Mouse (Mus musculus) liver, embryonic 14.5 days (tissue): Measurements from ENCODE around the gene Shld2. TPM values are rescaled to one million over a fixed set of nuclear protein-coding genes. Genes with fewer than 3 reads are reported as not detected.

Experiments used
- ATAC-seq: fragments of 200-750 bp; cut with Nextera tagmentation; 2 replicates; pipeline ENCODE4 v1.8.0; 2017; ENCODE audit warnings: moderate number of reproducible peaks, mild to moderate bottlenecking, moderate library complexity; ENCODE audit not compliant: insufficient read depth
- DNase-seq, 3 experiments: peaks; one replicate each; pipeline ENCODE4 v3.0.0-alpha.2; 2012 to 2013; ENCODE audit warnings: low read depth in 3 of 3, low spot score in 3 of 3
- H3K27ac ChIP-seq: fragments of 300-500 bp; sonication (generic); 2 replicates; pipeline ENCODE4 v1.5.1; 2014; ENCODE audit warnings: moderate library complexity, mild to moderate bottlenecking, control low read depth, inconsistent platforms
- H3K27me3 ChIP-seq: fragments of 300-500 bp; sonication (generic); 2 replicates; pipeline ENCODE4 v1.6.1; 2014; ENCODE audit warnings: mild to moderate bottlenecking, low read length, moderate library complexity; ENCODE audit not compliant: control insufficient read depth, insufficient read depth
- H3K36me3 ChIP-seq: fragments of 300-500 bp; sonication (generic); replicated peaks from 2 replicates; pipeline ENCODE4 v1.6.1; 2014; ENCODE audit warnings: low read depth; ENCODE audit not compliant: control insufficient read depth, insufficient read depth
- H3K4me1 ChIP-seq, 2 experiments: fragments of 200-500 bp in 1 of 2; fragments of 300-500 bp in 1 of 2; sonication (generic) in 1 of 2; replicated peaks; 2 replicates each; pipeline ENCODE4 v1.6.1; 2012 to 2014; ENCODE audit warnings: antibody characterized with exemption in 1 of 2, inconsistent platforms in 1 of 2, low read length in 1 of 2; ENCODE audit not compliant: control insufficient read depth in 2 of 2, insufficient read depth in 2 of 2
- H3K4me2 ChIP-seq: fragments of 300-500 bp; sonication (generic); 2 replicates; pipeline ENCODE4 v1.6.1; 2014; ENCODE audit warnings: low read depth, mild to moderate bottlenecking, control low read depth, moderate library complexity
- H3K4me3 ChIP-seq, 2 experiments: fragments of 200-500 bp in 1 of 2; fragments of 300-500 bp in 1 of 2; sonication (generic) in 1 of 2; 2 replicates each; pipeline ENCODE4 v1.5.1; 2012 to 2014; ENCODE audit warnings: low read depth in 2 of 2, low read length in 2 of 2, mild to moderate bottlenecking in 2 of 2, control low read depth in 1 of 2, inconsistent platforms in 1 of 2, moderate library complexity in 1 of 2; ENCODE audit not compliant: insufficient read depth in 1 of 2
- H3K9ac ChIP-seq: fragments of 300-500 bp; sonication (generic); replicated peaks from 2 replicates; pipeline ENCODE4 v1.6.1; 2014; ENCODE audit warnings: mild to moderate bottlenecking, control low read depth, moderate library complexity
- H3K9me3 ChIP-seq: fragments of 300-500 bp; sonication (generic); 2 replicates; pipeline ENCODE4 v1.6.1; 2016; ENCODE audit warnings: low read length, mixed read lengths; ENCODE audit not compliant: control insufficient read depth
- CTCF ChIP-seq: IDR thresholded peaks from 2 replicates; pipeline ENCODE4 v1.5.1; 2016; ENCODE audit warnings: antibody characterized with exemption, low read depth, control low read depth
- EP300 ChIP-seq: IDR thresholded peaks from 2 replicates; pipeline ENCODE4 v1.6.1; 2016; ENCODE audit warnings: antibody characterized with exemption, low read depth
- whole genome bisulfite sequencing: fragments of 180-500 bp; shearing (Covaris S2); extraction: QIAGEN DNeasy Blood & Tissue Kit; methylation state at CpG from one replicate; pipeline ENCODE4 v1.1.7; 2014; ENCODE audit not compliant: insufficient replicate concordance; 5-methylcytosine and 5-hydroxymethylcytosine counted together
- polyA plus RNA-seq, 2 experiments: library from polyadenylated mRNA; depleted of rRNA in 1 of 2; stranded (reverse) in 1 of 2; unstranded in 1 of 2; fragments of >200 nt; fragmentation: Nextera tagmentation in 1 of 2; extraction: Ambion mirVana in 1 of 2; gene quantifications; 2 replicates each; pipeline versions ENCODE4 v1.2.1 to v1.2.3; 2012 to 2014

Shld2 gene
- polyA plus RNA-seq, 2 experiments: 3.0 to 4.8 TPM

GRCm38 (mm10) chr14:34302681-34303242 is 7.5 kb downstream of the Shld2 start:
- Histone ChIP-seq H3K9ac (no peak overlapping the region), H3K9me3 (no peaks in the 10 kb centered on the region), H3K27me3 (no peaks in the 10 kb centered on the region), H3K27ac (no peak overlapping the region), H3K4me1 (peaks cover 0 to 12% of the 10 kb centered on the region in 2 experiments; a peak in 2 of 4 replicates), H3K4me3 (no peak overlapping the region), H3K36me3 (no peaks in the 10 kb centered on the region), H3K4me2 (no peak overlapping the region)
- DNase-seq (no peak), ATAC-seq (no peak)
- TF ChIP-seq EP300 (no peak), CTCF (no peak)
- 65% methylated on average over 5 of the region's 5 CpGs for WGBS

- Histone ChIP-seq H3K27ac (no peak overlapping the region), H3K4me1 (peaks cover 0 to 13% of the 10 kb centered on the region in 2 experiments; a peak in 2 of 4 replicates), H3K27me3 (no peaks in the 10 kb centered on the region), H3K36me3 (no peaks in the 10 kb centered on the region), H3K4me2 (no peak overlapping the region), H3K9me3 (no peaks in the 10 kb centered on the region), H3K4me3 (no peak overlapping the region), H3K9ac (no peak overlapping the region)
- DNase-seq (no peak), ATAC-seq (no peak)
- WGBS: 53% methylated on average over 11 of the region's 11 CpGs
- no peak for TF ChIP-seq CTCF
- TF ChIP-seq EP300: no peak
Observed at GRCm38 (mm10) chr14:34298871-34299700, 11.2 kb downstream of the Shld2 start.

- H3K4me1 ChIP-seq: peaks cover 0 to 11% of the 10 kb centered on the region in 2 experiments; a peak in 2 of 4 replicates
- TF ChIP-seq EP300 (no peak), CTCF (no peak)
- no peak overlapping the region for H3K27ac ChIP-seq
- no peak overlapping the region for H3K9ac ChIP-seq
- H3K4me2 ChIP-seq: no peak overlapping the region
- H3K36me3 ChIP-seq: no peaks in the 10 kb centered on the region
- H3K4me3 ChIP-seq: no peak overlapping the region
- DNase-seq (no peak), ATAC-seq (no peak)
- no peaks in the 10 kb centered on the region for H3K9me3 ChIP-seq
- no peaks in the 10 kb centered on the region for H3K27me3 ChIP-seq
- WGBS: 77% methylated on average over 2 of the region's 2 CpGs
Observed at GRCm38 (mm10) chr14:34297634-34298033, 12.7 kb downstream of the Shld2 start.

GRCm38 (mm10) chr14:34297038-34297437 is 13.3 kb downstream of the Shld2 start:
- TF ChIP-seq CTCF: no peak
- TF ChIP-seq EP300: no peak
- Histone ChIP-seq H3K9ac (no peak overlapping the region), H3K36me3 (no peaks in the 10 kb centered on the region), H3K27me3 (no peaks in the 10 kb centered on the region), H3K4me3 (no peak overlapping the region), H3K4me2 (no peak overlapping the region), H3K27ac (no peak overlapping the region), H3K4me1 (peaks cover 0 to 11% of the 10 kb centered on the region in 2 experiments; a peak in 2 of 4 replicates), H3K9me3 (no peaks in the 10 kb centered on the region)
- no peak for DNase-seq
- ATAC-seq: no peak
- WGBS: 43% methylated on average over 4 of the region's 4 CpGs

- TF ChIP-seq CTCF: no peak
- TF ChIP-seq EP300: no peak
Observed at GRCm38 (mm10) chr14:34296350-34296749, 13.9 kb downstream of the Shld2 start.

More at GRCm38 (mm10) chr14:34296350-34296749, 13.9 kb downstream of the Shld2 start:
- ATAC-seq: no peak
- no peak for DNase-seq
- Histone ChIP-seq H3K4me1 (peaks cover 0 to 11% of the 10 kb centered on the region in 2 experiments; a peak in 2 of 4 replicates), H3K4me3 (no peak overlapping the region), H3K9me3 (no peaks in the 10 kb centered on the region), H3K27ac (no peak overlapping the region), H3K36me3 (no peaks in the 10 kb centered on the region), H3K27me3 (no peaks in the 10 kb centered on the region), H3K9ac (no peak overlapping the region), H3K4me2 (no peak overlapping the region)
- WGBS: 51% methylated on average over 7 of the region's 7 CpGs
